Mouse (Mus musculus): ENCODE data around the gene S1pr2.
"Not testable (repeated sequence)": the region's sequence is repeated elsewhere in the genome, so short reads cannot be mapped to it uniquely, and the experiment has no call there.

The S1pr2 gene

GRCm38 (mm10) chr9:21000811-21001210, 24.2 kb upstream of the S1pr2 start:
- peak; percentile 36 for DNase-seq (ENCODE audit: low spot score)

- not testable (repeated sequence) for DNase-seq (ENCODE audit: low spot score)
Observed at GRCm38 (mm10) chr9:20998337-20998736, 21.8 kb upstream of the S1pr2 start.

DNA sequence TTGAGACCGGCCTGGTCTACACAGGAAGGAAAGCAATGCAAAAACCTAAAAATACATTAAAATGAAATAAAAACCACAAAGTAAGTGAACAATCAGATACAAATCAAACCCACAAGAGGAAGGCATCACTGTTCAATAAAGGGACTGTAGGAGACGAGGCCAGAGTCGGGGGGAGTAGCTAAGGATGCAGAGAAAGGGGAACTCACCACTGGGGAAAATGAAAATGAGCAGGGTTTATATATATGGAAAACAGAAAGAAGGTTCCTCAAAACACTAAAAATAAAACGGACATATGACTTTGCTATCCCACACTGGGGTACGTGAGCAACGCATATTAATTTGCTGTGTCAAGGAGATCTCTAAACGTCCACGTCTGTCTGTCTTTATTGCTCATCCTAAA, 20.5 kb upstream of the S1pr2 start:
- no peak for DNase-seq (ENCODE audit: low spot score)

- no peak for DNase-seq (ENCODE audit: low spot score)
Observed at GRCm38 (mm10) chr9:20995069-20995468, 18.5 kb upstream of the S1pr2 start.

- no peak for DNase-seq (ENCODE audit: low spot score)
Observed at GRCm38 (mm10) chr9:20993165-20993898, 16.8 kb upstream of the S1pr2 start.

GRCm38 (mm10) chr9:20991587-20991986, 15.0 kb upstream of the S1pr2 start:
- no peak for DNase-seq (ENCODE audit: low spot score)

- no peak for DNase-seq (ENCODE audit: low spot score)
Observed at GRCm38 (mm10) chr9:20990861-20991260, 14.3 kb upstream of the S1pr2 start.

GRCm38 (mm10) chr9:20987953-20988352, 11.4 kb upstream of the S1pr2 start:
- DNase-seq (ENCODE audit: low spot score): no peak

DNA sequence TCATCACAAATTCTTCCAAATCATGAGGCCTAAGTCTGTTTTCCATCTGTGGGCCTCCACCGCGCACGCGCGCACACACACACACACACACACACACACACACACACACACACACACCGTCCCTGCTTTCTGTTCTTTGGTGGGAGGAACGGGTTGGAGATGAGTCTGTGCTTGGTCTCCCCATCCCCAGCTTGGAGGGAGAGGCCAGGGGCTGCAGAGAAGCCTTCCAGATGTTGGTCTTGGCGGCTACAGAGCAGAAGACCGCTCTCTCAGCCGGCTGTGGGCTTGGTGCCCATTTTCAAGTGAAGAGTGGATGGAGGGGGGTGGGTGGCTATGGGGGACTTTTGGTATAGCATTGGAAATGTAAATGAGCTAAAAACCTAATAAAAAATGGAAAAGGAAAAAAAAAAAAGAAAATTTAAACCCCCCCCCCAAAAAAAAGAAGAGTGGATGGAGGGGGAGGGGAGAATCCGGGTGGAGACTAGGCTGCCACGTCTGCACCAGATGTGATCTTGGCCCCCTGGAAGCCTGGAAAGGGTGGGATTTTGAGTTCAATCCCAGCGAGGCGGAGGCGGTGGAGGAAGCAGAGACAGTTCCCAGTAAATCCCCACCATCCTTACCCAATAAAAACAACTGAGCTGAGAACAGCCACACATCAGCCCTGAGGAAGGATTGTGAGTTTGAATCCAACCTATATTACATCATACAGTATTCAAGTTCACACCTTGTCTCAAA, 10.5 kb upstream of the S1pr2 start:
- DNase-seq (ENCODE audit: low spot score): no peak

- no peak for DNase-seq (ENCODE audit: low spot score)
Observed at GRCm38 (mm10) chr9:20983169-20983568, 6.6 kb upstream of the S1pr2 start.

- no peak for DNase-seq (ENCODE audit: low spot score)
Observed at GRCm38 (mm10) chr9:20982171-20982570, 5.6 kb upstream of the S1pr2 start.

- DNase-seq (ENCODE audit: low spot score): no peak
Observed at GRCm38 (mm10) chr9:20979769-20980168, 3.2 kb upstream of the S1pr2 start.

- no peak for DNase-seq (ENCODE audit: low spot score)
Observed at GRCm38 (mm10) chr9:20979181-20979580, 2.6 kb upstream of the S1pr2 start.

DNA sequence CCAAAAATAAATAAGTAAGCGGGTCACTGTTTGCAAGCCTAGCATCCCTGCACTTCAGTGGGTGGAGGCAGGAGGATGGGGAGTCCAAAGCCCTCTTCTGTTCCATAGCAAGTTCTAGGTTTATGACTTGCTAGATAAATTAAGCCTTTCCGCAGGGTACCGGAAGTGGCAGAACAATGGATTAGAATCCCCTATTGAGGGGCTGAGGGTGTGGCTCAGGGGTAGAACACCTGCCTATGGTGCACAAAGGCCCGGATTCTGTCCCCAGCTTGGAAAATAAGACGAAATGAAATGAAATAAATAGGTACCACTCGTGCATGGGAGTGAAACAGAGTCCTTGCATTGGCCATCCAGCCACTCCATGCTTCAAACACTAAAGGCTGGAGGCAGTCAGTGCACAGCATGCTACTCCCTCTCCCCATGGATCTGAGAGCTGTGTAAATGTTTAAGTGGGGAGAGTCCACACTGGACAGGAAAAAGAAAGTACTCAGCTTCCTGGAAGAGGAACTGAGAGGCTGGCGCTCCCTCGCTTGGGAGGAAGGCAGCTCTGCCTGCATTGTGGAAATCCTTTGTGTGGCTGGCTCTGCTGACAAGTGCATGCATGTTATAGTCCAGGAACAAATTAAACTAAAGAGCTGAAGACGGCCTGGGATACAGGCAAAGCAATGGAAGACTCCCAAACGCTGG, 2.0 kb upstream of the S1pr2 start:
- DNase-seq (ENCODE audit: low spot score): no peak

DNA sequence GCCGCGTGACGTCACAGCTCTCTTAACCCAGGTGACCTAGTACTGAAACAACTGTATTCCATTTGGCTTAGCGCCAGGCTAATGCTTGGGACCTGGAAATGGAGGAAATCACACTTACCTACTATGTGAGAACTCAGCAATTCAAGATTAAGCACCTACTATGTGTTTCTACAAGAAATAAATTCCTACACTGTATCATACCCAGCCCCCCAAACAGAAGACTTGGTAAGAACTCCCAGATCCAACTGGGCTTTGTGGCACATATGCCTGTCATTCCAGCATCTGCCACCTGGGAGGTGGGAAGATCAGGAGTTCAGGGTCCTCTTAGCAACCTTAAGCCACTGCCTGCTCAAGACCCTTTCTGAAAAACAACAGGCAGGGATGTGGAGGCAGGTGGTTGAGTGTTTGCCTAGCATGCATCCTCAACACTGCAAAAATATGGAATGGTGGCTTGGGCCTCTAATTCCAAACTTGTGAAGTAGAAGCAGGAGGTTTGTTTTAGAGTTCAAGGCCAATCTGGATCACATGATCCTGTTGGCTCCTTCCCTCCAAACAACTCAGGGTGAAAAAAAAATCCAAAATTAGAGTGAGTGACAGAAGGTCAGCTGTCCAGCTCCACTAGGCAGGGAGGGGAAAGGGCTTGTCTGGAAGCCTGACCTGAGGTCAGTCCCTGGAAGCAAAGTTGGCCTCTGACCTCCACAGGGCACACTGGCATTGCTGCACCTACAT, 544 bp upstream of the S1pr2 start:
- peak; percentile 67 for DNase-seq (ENCODE audit: low spot score)

DNA sequence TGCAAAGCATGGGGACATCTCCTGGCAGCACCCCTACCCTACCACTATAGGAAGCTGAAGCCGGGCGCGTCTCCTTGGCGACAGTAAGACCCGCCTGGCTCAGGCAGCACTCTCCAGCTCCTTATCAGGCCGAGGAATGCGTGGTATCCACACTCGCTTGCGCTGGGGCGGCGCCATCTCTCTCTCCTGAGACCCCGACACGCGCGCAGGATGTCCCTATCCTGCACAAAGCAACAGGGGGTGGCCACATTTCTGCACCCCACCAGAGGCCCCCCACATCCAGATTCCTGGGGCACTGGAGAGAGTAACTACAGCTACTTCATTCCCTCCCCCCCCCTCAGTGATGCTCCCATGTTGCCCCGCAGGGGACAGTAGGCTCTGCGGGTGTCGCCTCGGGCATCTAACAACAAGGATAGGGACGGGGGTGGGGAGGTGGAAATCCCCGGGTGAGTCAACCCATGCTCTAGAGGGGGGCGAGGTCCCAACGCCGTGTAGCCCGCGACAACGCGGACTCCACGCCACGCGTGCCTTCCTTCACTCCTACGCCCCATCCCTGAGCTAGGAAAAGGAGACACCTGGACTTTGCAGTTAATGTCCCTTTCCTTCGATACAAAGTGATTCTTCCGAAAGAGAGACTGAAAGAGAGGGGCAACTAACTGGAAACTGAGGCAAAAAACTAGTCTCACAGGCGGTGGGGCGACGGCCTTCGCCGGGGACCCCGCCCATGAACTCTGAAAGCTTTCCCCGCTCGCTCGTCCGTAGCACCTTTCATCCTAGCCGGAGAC, 958 bp downstream of the S1pr2 start:
- no peak for DNase-seq (ENCODE audit: low spot score)

DNA sequence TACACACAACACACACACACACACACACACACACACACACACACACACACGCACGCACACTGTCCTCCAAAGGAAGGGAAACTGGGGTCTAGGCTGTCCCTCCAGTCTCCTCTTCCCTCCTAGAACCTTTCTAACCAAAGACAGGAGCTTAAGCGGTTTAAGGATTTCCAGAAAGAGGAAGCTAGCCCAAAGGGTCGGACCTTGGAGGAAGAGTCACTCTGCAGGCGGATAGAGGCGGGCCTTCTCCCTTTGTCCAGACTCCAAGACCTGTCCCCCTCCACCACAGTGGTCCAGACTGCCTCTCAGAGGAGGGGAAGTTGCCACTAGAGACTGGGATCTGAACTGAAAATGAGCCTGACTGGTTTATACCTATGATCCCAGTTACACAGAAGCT, 2.9 kb downstream of the S1pr2 start:
- DNase-seq (ENCODE audit: low spot score): no peak

- no peak for DNase-seq (ENCODE audit: low spot score)
Observed at GRCm38 (mm10) chr9:20973001-20973681, 3.4 kb downstream of the S1pr2 start.

DNA sequence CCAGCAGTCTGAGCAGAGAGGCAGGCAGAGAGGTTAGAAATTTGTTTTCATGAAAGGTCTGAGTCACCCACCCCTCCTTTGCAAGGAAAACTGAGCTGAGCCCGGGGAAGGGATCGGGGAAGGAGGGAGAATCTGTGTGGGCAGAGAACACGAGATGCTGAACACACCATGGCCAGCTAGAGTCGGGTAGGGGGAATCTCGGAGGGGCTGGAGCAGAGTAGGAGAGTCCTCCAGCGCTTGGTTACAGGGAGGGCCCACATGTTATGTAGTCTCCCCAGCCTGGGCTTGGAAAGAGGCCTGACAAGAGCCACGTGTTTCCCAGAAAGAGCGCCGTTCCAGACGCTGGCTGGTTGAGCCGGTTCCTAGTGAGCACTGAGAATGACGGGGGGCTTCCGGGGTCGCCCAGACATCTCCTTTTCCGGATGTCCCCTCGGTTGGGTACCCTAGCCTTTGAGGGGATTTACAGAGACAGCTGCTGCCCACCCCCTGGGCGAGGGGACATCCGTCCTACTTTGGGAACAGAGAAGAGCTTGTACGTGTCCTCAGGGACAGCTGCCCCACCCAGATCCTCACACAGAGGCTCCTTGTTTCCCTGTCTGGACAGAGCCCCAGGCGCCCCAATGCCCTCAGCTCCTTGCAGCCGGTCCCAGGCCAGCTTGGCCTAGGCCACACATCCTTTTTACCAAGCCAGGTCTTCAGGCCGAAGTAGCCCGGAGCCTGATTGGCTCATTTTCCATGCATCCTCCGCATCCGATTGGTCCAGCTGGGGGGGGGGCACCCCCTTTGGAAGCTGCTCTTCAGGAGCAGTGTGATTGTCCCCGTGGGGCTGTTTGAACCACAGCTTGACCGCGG, 4.2 kb downstream of the S1pr2 start:
- peak; percentile 45 for DNase-seq (ENCODE audit: low spot score)

DNA sequence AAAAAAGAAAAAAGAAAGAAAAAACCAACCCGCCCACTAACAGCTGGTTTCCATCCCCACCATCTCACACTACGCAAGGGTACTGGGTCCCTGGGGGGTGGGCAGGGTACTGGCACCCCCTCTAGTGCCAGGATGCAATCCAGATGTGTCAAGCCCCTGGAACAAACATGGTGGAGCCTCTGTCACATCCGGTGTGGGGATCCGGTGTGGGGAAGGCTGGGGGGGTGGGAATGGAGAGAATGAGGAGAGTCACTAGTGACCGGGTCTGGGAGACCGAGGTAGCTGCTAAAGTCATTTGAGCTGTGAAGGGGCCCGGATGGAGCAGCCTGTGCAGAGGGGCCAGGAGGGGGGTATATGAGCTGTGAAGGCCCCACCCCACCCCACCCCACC, 4.8 kb downstream of the S1pr2 start:
- peak; percentile 18 for DNase-seq (ENCODE audit: low spot score)
